Mouse (Mus musculus): ENCODE results near the gene Gm20388. TPM values are rescaled to one million over a fixed set of nuclear protein-coding genes. Genes with fewer than 3 reads are reported as not detected.

Gene Gm20388
- polyA plus RNA-seq, 1 experiment = 18.7 TPM

GRCm38 (mm10) chr8:122192771-122193170 is 2282.1 kb downstream of the Gm20388 start:
- no peak for DNase-seq
- H3K4me3 ChIP-seq (replicated peaks; ENCODE audit: insufficient read depth, low read depth, low read length) = no peak overlapping the region
- H3K27ac ChIP-seq (ENCODE audit: insufficient read depth, low read length) = no peak overlapping the region
- H3K4me1 ChIP-seq (ENCODE audit: control insufficient read depth, insufficient read depth, low read length) = no peaks in the 10 kb centered on the region
- 80% methylated on average over 5 of the region's 5 CpGs for WGBS
- H3K27me3 ChIP-seq (ENCODE audit: control insufficient read depth, insufficient read depth, low read length) = no peaks in the 10 kb centered on the region
- TF ChIP-seq POLR2A (IDR thresholded peaks at IDR 0.05; ENCODE audit: borderline replicate concordance, insufficient read depth, low read length) = no peak
- no peak for TF ChIP-seq CTCF (IDR thresholded peaks at IDR 0.05; ENCODE audit: borderline replicate concordance, insufficient read depth, low read depth, low read length)

- no peak for TF ChIP-seq POLR2A (IDR thresholded peaks at IDR 0.05; ENCODE audit: borderline replicate concordance, insufficient read depth, low read length)
- TF ChIP-seq CTCF (IDR thresholded peaks at IDR 0.05; ENCODE audit: borderline replicate concordance, insufficient read depth, low read depth, low read length) = no peak
- Histone ChIP-seq H3K4me1 (ENCODE audit: control insufficient read depth, insufficient read depth, low read length) (peaks cover 6% of the 10 kb centered on the region; the same call in 1 of the 2 replicates), H3K27me3 (ENCODE audit: control insufficient read depth, insufficient read depth, low read length) (no peaks in the 10 kb centered on the region), H3K4me3 (replicated peaks; ENCODE audit: insufficient read depth, low read depth, low read length) (no peak overlapping the region), H3K27ac (ENCODE audit: insufficient read depth, low read length) (no peak overlapping the region)
- DNase-seq = no peak
- WGBS = 78% methylated on average over 11 of the region's 11 CpGs
These were observed 2282.9 kb downstream of the Gm20388 start for GRCm38 (mm10) chr8:122193521-122193920.

- H3K4me3 ChIP-seq (replicated peaks; ENCODE audit: insufficient read depth, low read depth, low read length) = no peak overlapping the region
- TF ChIP-seq CTCF (IDR thresholded peaks at IDR 0.05; ENCODE audit: borderline replicate concordance, insufficient read depth, low read depth, low read length) (no peak), POLR2A (IDR thresholded peaks at IDR 0.05; ENCODE audit: borderline replicate concordance, insufficient read depth, low read length) (no peak)
- H3K27me3 ChIP-seq (ENCODE audit: control insufficient read depth, insufficient read depth, low read length) = no peaks in the 10 kb centered on the region
- H3K4me1 ChIP-seq (ENCODE audit: control insufficient read depth, insufficient read depth, low read length) = peaks cover 14% of the 10 kb centered on the region
- WGBS = 47% methylated on average over 8 of the region's 8 CpGs
- DNase-seq = no peak
- H3K27ac ChIP-seq (ENCODE audit: insufficient read depth, low read length) = no peak overlapping the region
These were observed 2283.8 kb downstream of the Gm20388 start for GRCm38 (mm10) chr8:122194396-122194795.

GRCm38 (mm10) chr8:122197342-122197741 is 2286.7 kb downstream of the Gm20388 start:
- DNase-seq = no peak
- H3K4me3 ChIP-seq (replicated peaks; ENCODE audit: insufficient read depth, low read depth, low read length) = no peak overlapping the region
- 84% methylated on average over 5 of the region's 5 CpGs for WGBS
- no peak overlapping the region for H3K27ac ChIP-seq (ENCODE audit: insufficient read depth, low read length)
- peaks cover 28% of the 10 kb centered on the region for H3K4me1 ChIP-seq (ENCODE audit: control insufficient read depth, insufficient read depth, low read length)
- TF ChIP-seq CTCF (IDR thresholded peaks at IDR 0.05; ENCODE audit: borderline replicate concordance, insufficient read depth, low read depth, low read length) = no peak
- no peak for TF ChIP-seq POLR2A (IDR thresholded peaks at IDR 0.05; ENCODE audit: borderline replicate concordance, insufficient read depth, low read length)
- no peaks in the 10 kb centered on the region for H3K27me3 ChIP-seq (ENCODE audit: control insufficient read depth, insufficient read depth, low read length)

GRCm38 (mm10) chr8:122198378-122199025 is 2287.9 kb downstream of the Gm20388 start:
- Histone ChIP-seq H3K27ac (ENCODE audit: insufficient read depth, low read length) (no peak overlapping the region), H3K4me1 (ENCODE audit: control insufficient read depth, insufficient read depth, low read length) (peaks cover 28% of the 10 kb centered on the region), H3K27me3 (ENCODE audit: control insufficient read depth, insufficient read depth, low read length) (no peaks in the 10 kb centered on the region), H3K4me3 (replicated peaks; ENCODE audit: insufficient read depth, low read depth, low read length) (no peak overlapping the region)
- WGBS = 30% methylated on average over 12 of the region's 12 CpGs
- DNase-seq = peak; percentile 62 to 67
- TF ChIP-seq CTCF (IDR thresholded peaks at IDR 0.05; ENCODE audit: borderline replicate concordance, insufficient read depth, low read depth, low read length) (peak; percentile 49; the same call in 1 of the 2 replicates), POLR2A (IDR thresholded peaks at IDR 0.05; ENCODE audit: borderline replicate concordance, insufficient read depth, low read length) (no peak)

- TF ChIP-seq POLR2A (IDR thresholded peaks at IDR 0.05; ENCODE audit: borderline replicate concordance, insufficient read depth, low read length) = no peak
- no peak for TF ChIP-seq CTCF (IDR thresholded peaks at IDR 0.05; ENCODE audit: borderline replicate concordance, insufficient read depth, low read depth, low read length)
These were observed 2288.6 kb downstream of the Gm20388 start for GRCm38 (mm10) chr8:122199191-122199590.

GRCm38 (mm10) chr8:122199841-122200240 is 2289.2 kb downstream of the Gm20388 start:
- H3K4me1 ChIP-seq (ENCODE audit: control insufficient read depth, insufficient read depth, low read length) = peaks cover 28% of the 10 kb centered on the region
- 16% methylated on average over 4 of the region's 4 CpGs for WGBS

More at GRCm38 (mm10) chr8:122199191-122199590, 2288.6 kb downstream of the Gm20388 start:
- Histone ChIP-seq H3K27ac (ENCODE audit: insufficient read depth, low read length) (no peak overlapping the region), H3K4me3 (replicated peaks; ENCODE audit: insufficient read depth, low read depth, low read length) (no peak overlapping the region), H3K4me1 (ENCODE audit: control insufficient read depth, insufficient read depth, low read length) (peaks cover 28% of the 10 kb centered on the region), H3K27me3 (ENCODE audit: control insufficient read depth, insufficient read depth, low read length) (no peaks in the 10 kb centered on the region)
- WGBS = 36% methylated on average over 9 of the region's 9 CpGs
- peak; percentile 51 to 54 for DNase-seq

GRCm38 (mm10) chr8:122211591-122211990 is 2300.9 kb downstream of the Gm20388 start:
- H3K27me3 ChIP-seq (ENCODE audit: control insufficient read depth, insufficient read depth, low read length) = no peaks in the 10 kb centered on the region
- no peaks in the 10 kb centered on the region for H3K4me1 ChIP-seq (ENCODE audit: control insufficient read depth, insufficient read depth, low read length)
- TF ChIP-seq POLR2A (IDR thresholded peaks at IDR 0.05; ENCODE audit: borderline replicate concordance, insufficient read depth, low read length) (no peak), CTCF (IDR thresholded peaks at IDR 0.05; ENCODE audit: borderline replicate concordance, insufficient read depth, low read depth, low read length) (no peak)
- H3K27ac ChIP-seq (ENCODE audit: insufficient read depth, low read length) = no peak overlapping the region
- 74% methylated on average over 3 of the region's 3 CpGs for WGBS
- no peak overlapping the region for H3K4me3 ChIP-seq (replicated peaks; ENCODE audit: insufficient read depth, low read depth, low read length)
- DNase-seq = no peak

More at GRCm38 (mm10) chr8:122199841-122200240, 2289.2 kb downstream of the Gm20388 start:
- Histone ChIP-seq H3K27me3 (ENCODE audit: control insufficient read depth, insufficient read depth, low read length) (no peaks in the 10 kb centered on the region), H3K4me3 (replicated peaks; ENCODE audit: insufficient read depth, low read depth, low read length) (no peak overlapping the region), H3K27ac (ENCODE audit: insufficient read depth, low read length) (no peak overlapping the region)
- no peak for TF ChIP-seq CTCF (IDR thresholded peaks at IDR 0.05; ENCODE audit: borderline replicate concordance, insufficient read depth, low read depth, low read length)
- TF ChIP-seq POLR2A (IDR thresholded peaks at IDR 0.05; ENCODE audit: borderline replicate concordance, insufficient read depth, low read length) = no peak
- peak; percentile 85 to 90 for DNase-seq
